ENCODE assay signal across 21 mouse cellular contexts in genomic region chr3:58309601-58310000, GRCm38 (mm10).
DNase-seq lines count a peak whose midpoint lies in the region; ATAC-seq and TF ChIP-seq lines count a peak whose summit lies in the region.
"Had no signal": no experiment of that assay in that cellular context is flagged by ENCODE, and none has a peak within 500 bp of the region (broad histone marks: within the 10 kb centered on the region; RNA-seq: fewer than 3 reads in every experiment).

No protein-coding gene starts in this region.

- TF ChIP-seq CTCF in kidney, postnatal 0 days (IDR thresholded peaks at IDR 0.05; ENCODE audit: low read depth) = no peak
- TF ChIP-seq CTCF in lung, adult 2 months (IDR thresholded peaks at IDR 0.05; ENCODE audit: insufficient read depth, low read length) = no peak

- H3K4me3 ChIP-seq in heart, embryonic 11.5 days (ENCODE audit: low read depth, low read length) = no peak overlapping the region
- H3K4me3 ChIP-seq in kidney, postnatal 0 days (replicated peaks; ENCODE audit: low read depth, low read length) = no peak overlapping the region
- no peak overlapping the region for H3K4me3 ChIP-seq in kidney, embryonic 16.5 days (ENCODE audit: low read length)
- H3K4me3 ChIP-seq in lung, adult 2 months (replicated peaks; ENCODE audit: extremely low read depth, low read depth, low read length) = no peak overlapping the region
- H3K4me3 ChIP-seq: heart, embryonic 15.5 days; hindbrain, embryonic 13.5 days; limb, embryonic 13.5 days; neural tube, embryonic 13.5 days had no signal

- no peaks in the 10 kb centered on the region for H3K9me3 ChIP-seq in heart, embryonic 11.5 days (replicated peaks; ENCODE audit: control insufficient read depth, low read length)
- H3K9me3 ChIP-seq in kidney, postnatal 0 days (replicated peaks; ENCODE audit: low read length) = no peaks in the 10 kb centered on the region
- no peaks in the 10 kb centered on the region for H3K9me3 ChIP-seq in kidney, embryonic 16.5 days (ENCODE audit: low read length)
- H3K9me3 ChIP-seq: heart, embryonic 15.5 days; hindbrain, embryonic 13.5 days; limb, embryonic 13.5 days; neural tube, embryonic 13.5 days had no signal

- TF ChIP-seq POLR2A in lung, adult 2 months (IDR thresholded peaks at IDR 0.05; ENCODE audit: borderline replicate concordance, extremely low read depth, low read depth, low read length) = no peak

- H3K4me2 ChIP-seq in heart, embryonic 11.5 days = peak overlapping the region; percentile 8
- no peak overlapping the region for H3K4me2 ChIP-seq in kidney, postnatal 0 days (ENCODE audit: low read length)
- H3K4me2 ChIP-seq in kidney, embryonic 16.5 days (replicated peaks; ENCODE audit: low read depth, low read length) = no peak overlapping the region
- H3K4me2 ChIP-seq: heart, embryonic 15.5 days; hindbrain, embryonic 13.5 days; limb, embryonic 13.5 days; neural tube, embryonic 13.5 days had no signal

- DNase-seq in heart, postnatal 10 days = no peak
- peak; percentile 29 for DNase-seq in kidney, postnatal 0 days (ENCODE audit: low spot score)
- peak; percentile 7 for DNase-seq in lung, adult 2 months
- peak; percentile 47 to 52 for DNase-seq in lung, postnatal 4 days
- DNase-seq in right cerebral cortex, postnatal 25 days = no peak
- DNase-seq: adrenal gland, postnatal 10 days; B cell, adult 2 months; cerebellum, adult 18-20 months; cerebellum, postnatal 36 days; kidney, postnatal 25 days; layer of hippocampus, adult 9-11 months had no signal

- intact Hi-C loops in heart, postnatal 10 days (cut with DNase I) = loop anchor here (10.0 kb wide), 2 partner anchors 105 to 145 kb away; partner anchors contain the start of gene Tsc22d2

- ATAC-seq in heart, embryonic 11.5 days (replicated peaks; ENCODE audit: insufficient number of reproducible peaks, low FRiP score, low TSS enrichment) = no peak
- no peak for ATAC-seq in kidney, postnatal 0 days (replicated peaks; ENCODE audit: low FRiP score, low read depth)
- ATAC-seq in kidney, embryonic 16.5 days (ENCODE audit: low FRiP score, low TSS enrichment) = no peak
- no peak for ATAC-seq in megakaryocyte, adult 5-6 weeks (ENCODE audit: poor library complexity, severe bottlenecking)
- ATAC-seq: forebrain, embryonic 16.5 days; intestine, embryonic 16.5 days had no signal

- no peak overlapping the region for H3K9ac ChIP-seq in heart, embryonic 11.5 days (ENCODE audit: low read depth, low read length)
- H3K9ac ChIP-seq in kidney, postnatal 0 days (ENCODE audit: low read depth, low read length) = no peak overlapping the region
- no peak overlapping the region for H3K9ac ChIP-seq in kidney, embryonic 16.5 days (replicated peaks; ENCODE audit: low read length)
- H3K9ac ChIP-seq: heart, embryonic 15.5 days; hindbrain, embryonic 13.5 days; limb, embryonic 13.5 days; liver, embryonic 14.5 days; neural tube, embryonic 13.5 days had no signal

- H3K27me3 ChIP-seq in heart, embryonic 11.5 days (ENCODE audit: control insufficient read depth, insufficient read depth, low read length) = no peaks in the 10 kb centered on the region
- no peaks in the 10 kb centered on the region for H3K27me3 ChIP-seq in kidney, postnatal 0 days (ENCODE audit: insufficient read depth, low read length)
- no peaks in the 10 kb centered on the region for H3K27me3 ChIP-seq in kidney, embryonic 16.5 days (ENCODE audit: insufficient read depth, low read length)
- H3K27me3 ChIP-seq: heart, embryonic 15.5 days; hindbrain, embryonic 13.5 days; limb, embryonic 13.5 days; neural tube, embryonic 13.5 days had no signal

- no peak overlapping the region for H3K27ac ChIP-seq in heart, embryonic 11.5 days (ENCODE audit: low read depth, low read length)
- no peak overlapping the region for H3K27ac ChIP-seq in kidney, postnatal 0 days
- H3K27ac ChIP-seq in kidney, embryonic 16.5 days (ENCODE audit: low read length) = no peak overlapping the region
- H3K27ac ChIP-seq: heart, embryonic 15.5 days; hindbrain, embryonic 13.5 days; limb, embryonic 13.5 days; liver, embryonic 14.5 days; neural tube, embryonic 13.5 days had no signal

- H3K36me3 ChIP-seq in heart, embryonic 11.5 days (ENCODE audit: control insufficient read depth, insufficient read depth, low read length) = no peaks in the 10 kb centered on the region
- H3K36me3 ChIP-seq in kidney, postnatal 0 days (ENCODE audit: insufficient read depth, low read length) = no peaks in the 10 kb centered on the region
- no peaks in the 10 kb centered on the region for H3K36me3 ChIP-seq in kidney, embryonic 16.5 days (ENCODE audit: insufficient read depth, low read length)
- H3K36me3 ChIP-seq: heart, embryonic 15.5 days; hindbrain, embryonic 13.5 days; limb, embryonic 13.5 days; neural tube, embryonic 13.5 days had no signal

- WGBS in heart, embryonic 11.5 days (ENCODE audit: insufficient replicate concordance) = 32% methylated on average over 8 of the region's 8 CpGs
- 50% methylated on average over 8 of the region's 8 CpGs for WGBS in kidney, postnatal 0 days
- 60% methylated on average over 8 of the region's 8 CpGs for WGBS in kidney, embryonic 16.5 days
- 32% methylated on average over 8 of the region's 8 CpGs for WGBS in lung, adult 2 months

- H3K4me1 ChIP-seq in heart, embryonic 11.5 days (ENCODE audit: control insufficient read depth, insufficient read depth, low read length) = peaks cover 13% of the 10 kb centered on the region
- no peaks in the 10 kb centered on the region; the same call in 1 of the 2 replicates for H3K4me1 ChIP-seq in kidney, postnatal 0 days (replicated peaks; ENCODE audit: insufficient read depth, low read length)
- peaks cover 2% of the 10 kb centered on the region; the same call in 1 of the 2 replicates for H3K4me1 ChIP-seq in kidney, embryonic 16.5 days (ENCODE audit: insufficient read depth, low read length)
- peaks cover 4% of the 10 kb centered on the region; the same call in 1 of the 2 replicates for H3K4me1 ChIP-seq in lung, adult 2 months (ENCODE audit: control insufficient read depth, insufficient read depth, low read length)
- H3K4me1 ChIP-seq: hindbrain, embryonic 13.5 days; limb, embryonic 13.5 days had no signal

Comparison
In these comparisons a context has a peak if more than half of its experiments do, and no peak if none do; other contexts are left out.
1. DNase-seq: peak in kidney, postnatal 0 days (single experiment), lung, adult 2 months (single experiment) and lung, postnatal 4 days (2 of 2); none in heart, postnatal 10 days (0 of 2) and right cerebral cortex, postnatal 25 days (single experiment).